Mouse (Mus musculus) c-Kit-positive CD71-negative TER-119-negative erythroid progenitor cells, embryonic 14.5 days (primary cell): ENCODE results near the gene Gprasp1.
"Not testable (repeated sequence)": the region's sequence is repeated elsewhere in the genome, so short reads cannot be mapped to it uniquely, and the experiment has no call there.

Experiments
- DNase-seq: peaks from one replicate; pipeline ENCODE4 v3.0.0-alpha.2; 2013; ENCODE audit warnings: low read depth

The Gprasp1 gene

GRCm38 (mm10) chrX:135742304-135743055 lies at the start of gene Gprasp1, which contains the start of gene Armcx5:
Gene Gprasp1, plus strand, starts transcription at chrX:135742733.
Gene Armcx5, plus strand, starts transcription at chrX:135742733.
- peak; percentile 73 for DNase-seq

DNA sequence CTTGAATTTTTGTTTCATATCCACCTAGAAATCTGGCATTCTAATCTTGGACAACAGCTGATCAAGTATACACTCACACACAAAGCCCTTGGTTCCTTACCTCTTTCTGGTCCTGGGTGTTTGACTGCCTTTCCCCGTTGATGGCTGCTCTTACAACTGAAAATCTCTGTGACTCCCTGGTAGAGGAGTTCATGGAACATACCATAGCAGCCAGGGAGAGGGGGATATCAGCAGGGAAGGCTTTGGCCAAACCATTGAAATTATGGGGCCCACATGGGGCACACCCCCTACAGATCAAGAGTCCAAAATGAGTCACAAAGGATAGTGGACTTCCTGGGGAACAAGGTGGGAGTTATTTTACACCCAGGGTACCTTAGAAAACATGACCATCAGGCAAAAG lies 48.9 kb upstream of the Gprasp1 start, which contains the start of gene Tcp11x2:
TSS of gene Tcp11x2 (minus strand) at position 158 of the 400 bp plus-strand sequence.
- DNase-seq, result no peak

GRCm38 (mm10) chrX:135703111-135703510 lies 39.4 kb upstream of the Gprasp1 start:
- no peak for DNase-seq

DNA sequence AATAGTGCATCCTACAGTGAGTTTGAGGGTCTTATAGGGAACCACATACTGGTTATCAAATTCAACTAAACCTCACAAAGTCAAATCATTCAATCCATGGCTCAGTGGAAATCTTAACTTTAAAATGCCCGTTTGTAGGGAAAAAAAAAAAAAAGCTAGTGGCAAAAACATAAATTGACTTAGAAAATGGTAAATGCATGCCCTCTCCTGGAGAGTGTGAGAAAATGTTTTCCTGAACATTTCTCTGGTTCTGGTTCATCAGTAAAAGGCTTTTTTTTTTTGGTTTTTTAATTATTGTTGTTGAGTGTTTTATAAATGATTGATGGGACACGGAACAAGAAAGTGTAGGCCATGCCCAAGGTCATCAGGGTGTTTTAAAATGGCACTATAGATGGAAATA lies 38.2 kb upstream of the Gprasp1 start:
- no peak for DNase-seq

GRCm38 (mm10) chrX:135712845-135713244 lies 29.7 kb upstream of the Gprasp1 start:
- no peak for DNase-seq

DNA sequence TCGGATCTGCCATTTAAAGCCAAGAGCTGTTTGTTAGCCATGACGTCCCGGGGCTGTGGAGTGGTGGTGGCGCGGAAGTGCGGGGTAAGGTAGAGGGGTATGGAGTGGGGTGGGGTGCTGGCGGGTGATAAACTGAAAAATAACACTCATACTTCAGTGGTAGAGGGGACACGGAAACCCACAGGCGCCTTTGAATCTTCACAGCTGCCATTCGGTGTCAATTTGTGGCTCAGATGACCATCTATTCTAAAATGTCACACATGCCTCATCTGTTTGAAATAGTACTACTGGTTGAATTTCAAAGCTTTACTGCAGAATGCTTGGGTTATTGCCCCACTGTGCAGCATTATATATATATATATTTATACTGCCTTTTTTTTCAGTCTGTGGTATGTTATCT lies 17.4 kb upstream of the Gprasp1 start, which contains the start of gene Tmsb15a:
TSS of gene Tmsb15a (minus strand) at position 101 of the 400 bp plus-strand sequence.
- DNase-seq, result no peak

GRCm38 (mm10) chrX:135738730-135739520 lies 3.6 kb upstream of the Gprasp1 start:
- no peak for DNase-seq

DNA sequence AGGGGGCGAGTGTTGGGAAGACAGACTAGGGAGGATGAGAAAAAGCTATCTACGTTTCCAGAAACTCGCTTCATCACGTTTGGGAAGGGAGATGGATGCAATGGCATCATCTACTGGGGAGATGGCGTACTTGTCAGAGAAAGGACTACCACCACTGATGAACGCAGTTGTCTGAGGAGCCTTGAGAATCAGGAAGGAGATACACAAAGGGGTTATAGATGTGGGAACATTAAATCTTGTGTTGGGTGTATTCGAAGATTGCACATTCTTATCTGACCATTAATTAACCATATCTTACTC lies 473 bp downstream of the Gprasp1 start:
- no peak for DNase-seq

DNA sequence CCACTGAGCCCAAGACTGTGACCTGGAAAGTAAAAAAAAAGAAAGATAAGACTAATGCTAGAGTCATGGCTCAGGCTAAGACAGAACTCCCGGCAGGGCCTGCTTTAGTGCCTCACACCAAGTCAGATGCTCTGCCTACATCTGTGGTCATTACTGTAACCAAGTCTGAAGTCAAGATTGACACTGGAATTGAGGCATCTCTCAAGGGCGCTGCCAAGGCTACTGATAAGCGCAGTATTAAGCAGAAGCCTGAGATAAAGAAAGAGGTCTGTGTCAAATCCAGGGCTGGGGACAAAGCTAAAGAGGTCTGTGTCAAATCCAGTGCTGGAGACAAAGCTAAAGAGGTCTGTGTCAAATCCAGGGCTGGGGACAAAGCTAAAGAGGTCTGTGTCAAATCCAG lies 2.8 kb downstream of the Gprasp1 start:
- not testable (repeated sequence) for DNase-seq

DNA sequence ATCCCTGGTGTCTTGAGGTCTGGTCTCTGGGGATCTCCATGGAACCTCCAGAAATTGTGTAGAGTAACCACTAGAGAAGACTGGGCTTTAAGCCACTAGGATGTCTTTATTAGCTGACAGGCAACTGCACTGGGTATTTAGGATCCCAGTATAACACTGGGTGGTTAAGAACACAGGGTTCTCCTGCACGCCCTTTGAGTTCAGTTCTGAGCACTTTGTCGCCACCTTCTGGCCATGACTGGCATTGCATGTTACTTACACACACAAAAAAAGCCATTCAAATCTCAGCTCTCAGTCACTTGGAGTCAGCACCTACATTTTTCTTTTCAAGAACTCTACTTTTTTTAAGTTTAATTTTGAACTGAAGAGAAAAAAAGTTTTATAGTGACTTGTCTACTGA lies 10.3 kb downstream of the Gprasp1 start:
- peak; percentile 61 for DNase-seq

GRCm38 (mm10) chrX:135761707-135762106 lies 19.2 kb downstream of the Gprasp1 start:
- no peak for DNase-seq

- DNase-seq, result no peak
Observed at GRCm38 (mm10) chrX:135768043-135768548, 25.6 kb downstream of the Gprasp1 start.

DNA sequence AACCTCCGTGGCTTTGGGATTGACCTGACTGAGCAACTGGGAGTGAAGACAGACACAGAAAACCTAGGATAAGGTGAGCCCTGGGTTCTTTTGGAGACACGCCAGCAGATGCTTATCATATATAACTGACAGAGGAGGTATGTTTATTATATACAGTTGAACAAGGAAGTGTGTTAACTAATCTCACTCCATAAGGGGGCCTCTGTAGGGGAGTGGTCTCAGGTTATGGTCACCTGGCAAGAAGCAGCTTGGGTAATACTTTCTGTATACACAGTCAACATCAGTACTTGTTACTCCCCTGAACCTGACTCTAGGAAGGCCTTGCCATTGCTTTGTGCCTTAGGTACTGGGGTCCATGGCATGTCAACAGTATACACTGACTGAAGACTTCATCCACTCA lies 26.0 kb downstream of the Gprasp1 start:
- DNase-seq, result no peak

GRCm38 (mm10) chrX:135791536-135791935 lies 49.0 kb downstream of the Gprasp1 start:
- no peak for DNase-seq

- no peak for DNase-seq
Observed at GRCm38 (mm10) chrX:135792326-135792725, 49.8 kb downstream of the Gprasp1 start.

DNA sequence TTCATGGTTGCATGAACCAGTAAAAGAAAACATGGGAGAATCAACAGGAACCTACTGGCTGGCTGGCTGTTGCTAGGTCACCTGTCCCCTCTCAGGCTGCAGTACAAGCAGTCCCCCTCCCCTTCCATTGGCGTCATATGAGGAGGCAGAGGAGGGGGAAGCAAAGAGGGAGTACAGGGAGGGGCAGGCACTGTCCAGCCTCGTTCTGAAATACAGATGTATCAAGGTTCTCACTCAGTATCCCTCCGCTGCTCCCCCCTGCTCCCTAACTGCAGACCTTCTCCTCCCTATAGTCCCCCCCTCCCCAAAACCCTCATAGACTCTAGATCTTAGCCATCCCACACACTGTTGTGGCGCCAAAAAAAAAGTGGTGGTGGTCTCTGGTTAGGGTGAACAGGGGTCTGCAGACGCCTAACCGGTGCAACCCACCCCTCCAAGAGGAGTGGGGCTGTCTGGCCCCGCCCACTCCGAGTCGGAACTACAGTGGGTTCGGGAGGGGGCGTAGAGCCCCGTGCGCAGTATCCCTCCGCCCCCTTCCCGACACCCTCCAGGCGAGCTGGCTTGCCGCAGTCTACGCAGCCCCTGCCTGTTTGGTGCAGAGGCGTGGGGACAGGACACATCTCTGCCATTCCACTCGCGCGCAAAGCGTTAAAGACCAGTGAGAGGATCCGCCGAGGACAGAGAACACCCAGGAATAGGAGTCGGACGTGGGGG lies 53.2 kb downstream of the Gprasp1 start:
- DNase-seq, result peak; percentile 3

GRCm38 (mm10) chrX:135796305-135797211 lies 54.0 kb downstream of the Gprasp1 start:
- not testable (repeated sequence) for DNase-seq

GRCm38 (mm10) chrX:135797212-135797644 lies 54.7 kb downstream of the Gprasp1 start, which contains the start of gene Bhlhb9:
Gene Bhlhb9, plus strand, starts transcription at chrX:135797594.
- peak; percentile 20 for DNase-seq

- DNase-seq, result no peak
Observed at GRCm38 (mm10) chrX:135804149-135804548, 61.6 kb downstream of the Gprasp1 start.

- peak; percentile 14 for DNase-seq
Observed at GRCm38 (mm10) chrX:135805780-135806179, 63.2 kb downstream of the Gprasp1 start.

DNA sequence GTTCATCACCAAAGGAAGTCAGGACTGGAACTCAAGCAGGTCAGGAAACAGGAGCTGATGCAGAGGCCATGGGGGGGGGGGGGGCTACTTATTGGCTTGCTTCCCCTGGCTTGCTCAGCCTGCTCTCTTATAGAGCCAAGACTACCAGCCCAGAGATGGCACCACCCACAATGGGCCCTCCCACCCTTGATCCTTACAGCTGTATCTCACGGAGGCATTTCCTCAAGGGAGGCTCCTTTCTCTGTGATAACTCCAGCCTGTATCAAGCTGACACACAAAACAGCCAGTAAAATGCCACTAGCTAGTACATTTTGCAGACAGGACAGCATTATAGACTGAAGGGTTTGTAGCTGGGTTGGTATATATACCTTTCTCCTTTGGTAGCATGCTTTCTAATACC lies 93.4 kb downstream of the Gprasp1 start:
- DNase-seq, result not testable (repeated sequence)
